Mouse (Mus musculus) cerebellum, postnatal 4 days (tissue): ENCODE data around the gene Exd2.

ENCODE experiments used
- DNase-seq, 2 experiments: peaks; one replicate each; pipeline ENCODE4 v3.0.0; 2022; ENCODE audit warnings: low spot score in 2 of 2, mixed read lengths in 1 of 2

The Exd2 gene

GRCm38 (mm10) chr12:80462942-80463651 is at the start of gene Exd2:
TSS of gene Exd2 (plus strand) at chr12:80463095.
- peak; percentile 82 to 88 for DNase-seq

- no peak for DNase-seq
Measured at GRCm38 (mm10) chr12:80415100-80415499, 47.8 kb upstream of the Exd2 start.

GRCm38 (mm10) chr12:80427683-80428082 is 35.2 kb upstream of the Exd2 start:
- no peak for DNase-seq

- no peak for DNase-seq
Measured at GRCm38 (mm10) chr12:80433266-80433665, 29.6 kb upstream of the Exd2 start.

- no peak for DNase-seq
Measured at GRCm38 (mm10) chr12:80434601-80434960, 28.3 kb upstream of the Exd2 start.

- peak; percentile 56 to 74 for DNase-seq
Measured at GRCm38 (mm10) chr12:80434961-80435691, 27.8 kb upstream of the Exd2 start.

GRCm38 (mm10) chr12:80435887-80436286 is 27.0 kb upstream of the Exd2 start:
- no peak for DNase-seq

- DNase-seq, result peak; percentile 32 to 70
Measured at GRCm38 (mm10) chr12:80436336-80436976, 26.4 kb upstream of the Exd2 start, which contains the start of gene Dcaf5. TSS of gene Dcaf5 (minus strand) at chr12:80436601.

- no peak for DNase-seq
Measured at GRCm38 (mm10) chr12:80437051-80437675, 25.7 kb upstream of the Exd2 start.

- DNase-seq, result no peak
Measured at GRCm38 (mm10) chr12:80440957-80441356, 21.9 kb upstream of the Exd2 start.

- DNase-seq, result no peak
Measured at GRCm38 (mm10) chr12:80444525-80445109, 18.3 kb upstream of the Exd2 start.

- DNase-seq, result no peak
Measured at GRCm38 (mm10) chr12:80453506-80453905, 9.4 kb upstream of the Exd2 start.

- no peak for DNase-seq
Measured at GRCm38 (mm10) chr12:80458033-80458432, 4.9 kb upstream of the Exd2 start.

GRCm38 (mm10) chr12:80462292-80462896 is 501 bp upstream of the Exd2 start:
- peak in 1 of 2 experiments; percentile 25 for DNase-seq

GRCm38 (mm10) chr12:80463666-80464269 is 873 bp downstream of the Exd2 start:
- no peak for DNase-seq

- no peak for DNase-seq
Measured at GRCm38 (mm10) chr12:80470206-80470605, 7.3 kb downstream of the Exd2 start.

- DNase-seq, result no peak
Measured at GRCm38 (mm10) chr12:80471926-80472325, 9.0 kb downstream of the Exd2 start.

- DNase-seq, result no peak
Measured at GRCm38 (mm10) chr12:80473731-80474130, 10.8 kb downstream of the Exd2 start.

- no peak for DNase-seq
Measured at GRCm38 (mm10) chr12:80479986-80480385, 17.1 kb downstream of the Exd2 start.

- no peak for DNase-seq
Measured at GRCm38 (mm10) chr12:80483397-80483796, 20.5 kb downstream of the Exd2 start.

- no peak for DNase-seq
Measured at GRCm38 (mm10) chr12:80493311-80493710, 30.4 kb downstream of the Exd2 start.
